Mouse (Mus musculus) cerebellum, adult 2 months (tissue): Measurements from ENCODE around the gene B3gat3. TPM values are rescaled to one million over a fixed set of nuclear protein-coding genes. Genes with fewer than 3 reads are reported as not detected.

Experiments used
- DNase-seq, 2 experiments: peaks; one replicate each; pipeline ENCODE4 v3.0.0; 2021
- H3K27ac ChIP-seq: fragments of 200-500 bp; 2 replicates; pipeline ENCODE4 v1.5.1; 2012; ENCODE audit warnings: low read length, control low read depth, inconsistent platforms; ENCODE audit not compliant: insufficient read depth
- H3K27me3 ChIP-seq: fragments of 200-500 bp; 2 replicates; pipeline ENCODE4 v1.6.1; 2012; ENCODE audit warnings: inconsistent platforms, mild to moderate bottlenecking, low read length, moderate library complexity; ENCODE audit not compliant: control insufficient read depth, insufficient read depth
- H3K4me1 ChIP-seq: fragments of 200-500 bp; 2 replicates; pipeline ENCODE4 v1.6.1; 2011; ENCODE audit warnings: low read length; ENCODE audit not compliant: control insufficient read depth, insufficient read depth
- H3K4me3 ChIP-seq: fragments of 200-500 bp; replicated peaks from 2 replicates; pipeline ENCODE3; 2011; ENCODE audit warnings: mild to moderate bottlenecking, low read depth, low read length, control low read depth; ENCODE audit not compliant: insufficient read depth
- CTCF ChIP-seq: fragments of 200-500 bp; IDR thresholded peaks from 2 replicates; pipeline ENCODE4 v1.5.1; 2011; ENCODE audit warnings: low read depth, mild to moderate bottlenecking, control low read depth, low read length, moderate library complexity, borderline replicate concordance; ENCODE audit not compliant: insufficient read depth
- POLR2A ChIP-seq: fragments of 200-500 bp; IDR thresholded peaks from 2 replicates; pipeline ENCODE4 v1.6.1; 2011; ENCODE audit warnings: low read length, control low read depth, borderline replicate concordance; ENCODE audit not compliant: insufficient read depth
- WGBS: fragments of 180-500 bp; shearing (Covaris S2); methylation state at CpG from one replicate; pipeline ENCODE4 v1.1.7; 2018; 5-methylcytosine and 5-hydroxymethylcytosine counted together
- polyA plus RNA-seq: library from polyadenylated mRNA; depleted of rRNA; stranded (reverse); fragments of >200 nt; gene quantifications from 2 replicates; pipeline ENCODE4 v1.2.3, GENCODE M21; 2012

The B3gat3 gene
- polyA plus RNA-seq, 1 experiment, result 238 TPM

GRCm38 (mm10) chr19:8911810-8912209 lies 8.4 kb upstream of the B3gat3 start:
- Histone ChIP-seq H3K4me3 (no peak overlapping the region), H3K27me3 (no peaks in the 10 kb centered on the region), H3K4me1 (no peaks in the 10 kb centered on the region), H3K27ac (no peak overlapping the region)
- DNase-seq, result no peak
- no peak for TF ChIP-seq CTCF
- no peak for TF ChIP-seq POLR2A
- 85% methylated on average over 5 of the region's 5 CpGs for WGBS

GRCm38 (mm10) chr19:8914212-8914611 lies 6.0 kb upstream of the B3gat3 start:
- TF ChIP-seq POLR2A, result no peak
- TF ChIP-seq CTCF, result no peak
- no peak overlapping the region for H3K4me3 ChIP-seq
- no peaks in the 10 kb centered on the region for H3K4me1 ChIP-seq
- H3K27ac ChIP-seq, result no peak overlapping the region
- no peaks in the 10 kb centered on the region for H3K27me3 ChIP-seq
- WGBS, result 93% methylated on average over 3 of the region's 3 CpGs
- no peak for DNase-seq

DNA sequence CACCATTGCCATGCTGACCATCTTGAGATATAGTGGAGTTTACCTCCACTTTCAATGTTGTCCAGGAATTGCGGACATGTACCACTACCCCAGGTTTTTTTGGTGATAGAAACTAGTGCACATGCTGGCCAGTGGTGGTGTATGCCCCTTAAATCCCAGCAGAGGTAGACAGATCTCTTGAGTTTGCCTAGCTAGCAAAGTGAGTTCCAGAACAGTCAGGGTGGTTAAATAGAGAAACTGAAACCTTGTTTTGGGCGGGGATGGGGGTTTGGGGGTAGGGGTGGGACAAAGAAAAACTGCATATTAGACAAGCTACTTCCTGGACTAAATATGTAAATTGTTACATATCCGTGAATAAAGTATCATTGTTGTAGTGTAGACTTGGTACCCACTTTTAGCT lies 1.2 kb upstream of the B3gat3 start:
- no peak for TF ChIP-seq POLR2A
- Histone ChIP-seq H3K27ac (no peak overlapping the region), H3K4me3 (no peak overlapping the region), H3K4me1 (0 out of 2 replicates have a peak, but pooled peaks cover 3% of the 10 kb centered on the region), H3K27me3 (no peaks in the 10 kb centered on the region)
- 90% methylated on average over 3 of the region's 3 CpGs for WGBS
- DNase-seq, result no peak

DNA sequence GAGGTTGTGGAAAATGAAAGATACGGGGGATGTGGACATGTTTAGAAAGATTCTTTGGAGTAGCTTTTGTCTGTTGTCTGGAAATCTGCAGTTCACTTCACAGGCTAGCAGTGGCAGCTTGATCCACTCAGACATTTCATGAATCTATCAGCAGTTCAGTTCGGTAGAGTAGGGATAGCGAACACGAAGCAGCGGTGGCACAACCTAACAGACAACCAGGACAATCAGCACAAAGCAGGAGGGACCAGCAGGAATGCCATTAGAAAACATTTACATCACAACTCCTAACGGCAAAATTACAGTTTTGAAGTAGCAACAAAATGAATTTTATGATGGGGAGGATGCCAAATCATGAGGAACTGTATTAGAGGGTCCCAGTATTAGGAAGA lies 496 bp upstream of the B3gat3 start:
- H3K27ac ChIP-seq, result peak overlapping the region; percentile 79
- no peak for DNase-seq
- H3K4me1 ChIP-seq, result 0 out of 2 replicates have a peak, but pooled peaks cover 3% of the 10 kb centered on the region
- no peak overlapping the region for H3K4me3 ChIP-seq
- WGBS, result 72% methylated on average over 6 of the region's 6 CpGs
- TF ChIP-seq POLR2A (no peak), CTCF (no peak)
- H3K27me3 ChIP-seq, result no peaks in the 10 kb centered on the region

DNA sequence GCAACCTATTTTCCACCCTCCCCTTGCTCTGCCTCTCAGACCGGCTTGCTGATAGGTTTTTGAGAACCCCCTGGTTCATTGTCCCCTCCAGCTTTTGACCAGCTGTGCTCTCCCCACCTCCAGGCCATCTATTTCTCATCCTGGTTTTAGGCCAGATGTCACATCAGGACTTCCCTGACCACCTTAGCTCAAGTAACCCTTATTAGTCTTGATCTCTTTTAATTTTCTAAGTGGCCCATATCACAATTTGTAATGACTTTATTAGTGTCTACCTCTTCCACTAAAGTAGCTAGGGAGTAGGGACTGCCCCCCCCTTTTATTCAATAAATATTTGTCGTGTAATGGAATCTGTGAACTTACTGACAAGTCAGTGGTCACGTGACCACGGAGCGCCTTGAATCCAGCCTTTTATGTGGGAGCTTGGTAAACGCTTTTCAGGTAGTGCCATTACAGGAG lies 690 bp downstream of the B3gat3 start:
- H3K4me3 ChIP-seq, result peak overlapping the region; percentile 73
- H3K27me3 ChIP-seq, result no peaks in the 10 kb centered on the region
- H3K27ac ChIP-seq, result peak overlapping the region; percentile 58; the same call in 1 of the 2 replicates
- DNase-seq, result peak in 1 of 2 experiments; percentile 44
- H3K4me1 ChIP-seq, result 0 out of 2 replicates have a peak, but pooled peaks cover 3% of the 10 kb centered on the region
- WGBS, result under 1% methylated on average over 6 of the region's 6 CpGs
- TF ChIP-seq POLR2A (no peak), CTCF (no peak)

DNA sequence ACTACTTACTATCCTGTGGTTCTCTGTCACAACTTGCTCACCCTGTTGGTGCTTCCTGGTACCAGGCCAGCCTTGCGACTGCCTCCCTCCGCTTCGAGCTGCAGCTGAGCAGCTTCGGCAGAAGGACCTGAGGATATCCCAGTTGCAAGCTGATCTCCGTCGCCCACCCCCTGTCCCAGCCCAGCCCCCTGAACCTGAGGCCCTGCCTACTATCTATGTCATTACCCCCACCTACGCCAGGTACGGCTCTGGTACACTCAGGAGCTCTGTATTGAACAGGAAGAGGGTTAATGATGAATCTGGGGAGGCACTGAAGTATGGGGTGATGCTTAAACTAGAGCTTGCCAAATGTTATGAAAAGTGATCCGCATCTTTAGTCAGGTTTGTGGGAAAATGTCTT lies 1.6 kb downstream of the B3gat3 start:
- Histone ChIP-seq H3K4me1 (0 out of 2 replicates have a peak, but pooled peaks cover 3% of the 10 kb centered on the region), H3K27ac (no peak overlapping the region), H3K27me3 (no peaks in the 10 kb centered on the region), H3K4me3 (no peak overlapping the region)
- no peak for DNase-seq
- 60% methylated on average over 9 of the region's 9 CpGs for WGBS
- no peak for TF ChIP-seq POLR2A
- TF ChIP-seq CTCF, result no peak

DNA sequence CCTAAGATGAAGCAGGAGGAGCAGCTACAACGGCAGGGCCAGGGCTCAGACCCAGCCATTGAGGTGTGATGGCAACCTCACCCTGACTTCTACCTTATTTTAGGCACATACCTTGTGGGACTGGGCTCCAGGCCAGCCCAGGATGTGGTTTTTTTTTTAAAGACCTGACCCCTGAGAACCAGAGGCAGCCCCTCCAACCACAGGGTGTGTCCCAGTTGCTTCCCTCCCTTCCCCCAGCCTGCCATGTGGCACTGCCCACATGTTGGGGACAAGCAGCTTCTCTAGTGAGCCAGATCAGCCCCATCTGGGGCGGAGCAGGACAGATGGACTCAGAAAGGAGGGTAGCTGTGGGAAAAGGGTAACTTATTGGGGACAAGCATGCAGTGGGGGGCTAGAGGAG lies 6.6 kb downstream of the B3gat3 start:
- H3K4me1 ChIP-seq, result peaks cover 6% of the 10 kb centered on the region; the same call in 1 of the 2 replicates
- DNase-seq, result no peak
- no peak overlapping the region for H3K27ac ChIP-seq
- H3K27me3 ChIP-seq, result no peaks in the 10 kb centered on the region
- 69% methylated on average over 2 of the region's 2 CpGs for WGBS
- no peak for TF ChIP-seq CTCF
- TF ChIP-seq POLR2A, result no peak
- H3K4me3 ChIP-seq, result no peak overlapping the region

DNA sequence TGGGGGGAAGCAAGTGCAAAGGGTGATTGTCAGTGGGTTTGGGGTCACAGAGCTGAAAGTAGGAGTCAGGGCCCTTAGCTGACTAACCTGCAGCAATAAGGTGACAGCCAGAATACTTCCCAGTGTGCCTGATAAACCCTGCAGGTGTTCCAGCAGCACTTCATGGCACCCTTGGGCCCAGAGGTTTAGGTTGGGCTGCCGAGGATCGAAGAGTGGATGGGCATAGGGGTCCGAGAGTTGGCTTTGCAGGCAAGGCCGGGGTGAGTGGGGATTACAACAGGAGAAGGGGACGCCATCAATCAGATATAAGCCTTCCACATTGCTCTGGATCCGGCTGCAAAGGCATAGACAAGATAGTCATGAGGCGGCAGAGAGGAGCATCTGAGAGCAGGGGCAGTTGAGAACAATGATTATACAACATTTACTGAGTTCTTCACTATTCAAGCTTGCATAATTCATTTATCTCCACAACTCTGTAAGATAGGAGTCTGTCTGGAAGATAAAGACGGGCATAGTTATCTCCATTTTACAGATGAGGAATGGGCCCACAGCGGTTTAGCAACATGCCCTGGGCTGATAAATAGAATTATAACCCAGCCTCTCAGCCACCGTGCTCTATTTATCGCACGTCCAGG lies 7.8 kb downstream of the B3gat3 start:
- 91% methylated on average over 12 of the region's 12 CpGs for WGBS
- peaks cover 5% of the 10 kb centered on the region; the same call in 1 of the 2 replicates for H3K4me1 ChIP-seq
- no peak for DNase-seq
- no peak overlapping the region for H3K4me3 ChIP-seq
- H3K27ac ChIP-seq, result no peak overlapping the region
- no peak for TF ChIP-seq POLR2A
- no peak for TF ChIP-seq CTCF
- H3K27me3 ChIP-seq, result no peaks in the 10 kb centered on the region
